Mouse (Mus musculus): Measurements from ENCODE around the gene Cst6.

DNA sequence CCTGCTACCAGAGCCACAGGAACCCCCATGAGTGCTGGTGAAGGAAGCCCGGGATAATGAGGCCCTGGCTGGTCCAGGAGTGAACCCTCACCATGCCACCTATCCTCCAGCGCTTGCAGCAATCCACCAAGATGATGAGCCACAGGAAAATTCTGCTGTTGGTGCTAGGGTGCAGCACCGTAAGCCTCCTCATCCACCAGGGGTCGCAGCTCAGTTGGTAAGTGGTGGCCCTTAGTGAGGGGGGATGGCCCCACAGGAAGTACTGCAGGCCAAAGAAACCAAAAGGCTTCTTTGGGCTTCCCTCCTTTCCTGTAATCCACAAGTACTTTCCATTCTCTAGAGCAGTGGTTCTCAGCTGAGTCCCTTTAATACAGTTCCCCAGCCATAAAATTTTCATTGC is 46.9 kb downstream of the Cst6 start:
- TF ChIP-seq TAL1 (IDR thresholded peaks at IDR 0.05; ENCODE audit: low read length) (no peak), GATA1 (IDR thresholded peaks at IDR 0.05; ENCODE audit: low read length) (no peak)

Measured in erythroblast, embryonic 14.5 days (primary cell).